Mouse (Mus musculus): ENCODE measurements around the gene Dpf3. TPM values are rescaled to one million over a fixed set of nuclear protein-coding genes. Genes with fewer than 3 reads are reported as not detected.

Gene Dpf3
- total RNA-seq, 4 experiments from 2014 or later: 6.9 to 14.2 (median 9.4) TPM

DNA sequence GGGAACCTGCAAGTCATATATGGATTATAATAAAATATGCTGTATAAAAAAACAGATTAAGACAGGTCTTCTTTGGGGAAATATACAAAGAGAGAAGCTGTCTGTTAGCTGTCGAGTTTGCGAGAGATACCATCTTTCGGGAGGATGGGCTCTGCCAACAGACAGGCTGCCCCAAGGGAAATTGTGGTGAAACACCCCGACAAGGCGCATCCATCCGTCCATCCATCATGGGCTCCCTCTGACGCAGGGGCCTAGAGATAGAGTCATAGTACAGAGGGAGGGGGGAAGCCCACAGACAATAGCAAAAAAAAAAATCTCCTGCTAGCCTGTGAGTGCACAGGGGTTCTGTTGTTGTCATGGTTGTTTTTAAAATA lies 149.8 kb downstream of the Dpf3 start:
- DNase-seq: no peak

DNA sequence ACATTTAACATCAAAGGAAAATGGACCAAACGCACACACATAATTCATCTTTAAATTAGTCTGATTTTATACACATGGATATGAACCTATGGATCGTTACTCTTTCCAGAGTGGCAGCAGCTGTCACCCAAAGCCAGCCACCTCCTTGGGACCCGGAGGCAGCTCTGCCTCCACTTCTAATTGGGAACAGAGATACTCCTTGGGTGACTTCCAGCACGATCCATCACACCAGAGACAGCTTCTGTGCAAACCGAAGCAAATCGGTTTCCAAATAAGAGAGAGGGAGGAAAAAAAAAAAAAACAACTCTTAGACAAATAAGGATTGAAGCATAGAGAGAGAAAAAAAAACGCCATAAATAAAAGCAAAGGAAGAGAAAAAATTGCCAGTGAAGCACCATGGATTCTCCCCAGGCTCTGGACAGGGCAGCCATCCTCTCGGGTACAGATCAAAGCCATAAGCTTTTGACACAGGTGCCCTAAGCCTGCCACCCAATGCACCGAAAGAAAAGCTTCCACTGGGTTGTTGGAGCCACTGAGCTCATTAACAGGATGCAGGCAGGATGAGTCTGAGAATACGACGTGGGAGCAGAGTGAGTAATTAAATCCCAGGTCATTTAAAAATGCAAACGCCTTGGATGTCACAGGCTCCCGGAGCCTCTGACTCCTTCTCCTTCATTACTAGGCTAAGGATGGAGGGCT lies 150.3 kb downstream of the Dpf3 start:
- no peak for DNase-seq

DNA sequence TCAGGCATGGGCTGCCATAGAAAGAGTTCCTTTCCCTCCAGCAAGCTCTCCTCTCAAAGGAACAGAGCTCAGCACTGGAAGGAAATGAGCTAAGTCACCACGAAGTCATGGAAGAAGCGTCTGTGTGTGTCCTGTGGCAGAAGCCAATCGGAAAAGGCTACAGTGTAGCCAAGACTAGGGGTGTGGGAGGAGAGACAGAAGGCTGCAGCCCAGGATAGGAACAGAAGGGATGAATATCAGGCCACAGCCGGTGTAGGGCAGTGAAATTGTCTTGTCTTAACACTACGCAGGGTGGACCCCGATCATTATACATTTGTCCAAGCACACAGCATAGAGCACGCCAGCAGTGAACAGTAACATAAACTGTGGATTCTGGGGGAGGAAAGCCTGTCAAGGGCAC lies 157.5 kb downstream of the Dpf3 start:
- DNase-seq: no peak

DNA sequence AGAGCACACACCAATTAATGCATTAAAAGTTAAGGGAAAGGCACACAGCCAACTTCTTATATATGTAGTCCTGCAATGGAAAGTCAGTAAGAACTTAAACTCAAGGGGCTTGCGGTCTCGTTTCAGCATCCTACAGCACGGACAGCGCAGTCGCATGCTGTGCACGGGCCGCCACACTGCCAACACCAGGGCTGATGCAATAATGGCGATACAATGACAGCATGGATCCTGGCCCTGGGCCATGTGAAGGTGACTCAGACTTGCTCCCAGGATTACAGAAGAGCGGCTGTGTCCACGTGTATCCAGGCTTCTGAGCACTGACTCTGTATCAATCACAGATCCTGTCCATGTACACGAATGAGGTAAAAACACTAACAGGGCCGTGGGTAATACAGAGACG lies 158.6 kb downstream of the Dpf3 start:
- peak; percentile 90 for DNase-seq

DNA sequence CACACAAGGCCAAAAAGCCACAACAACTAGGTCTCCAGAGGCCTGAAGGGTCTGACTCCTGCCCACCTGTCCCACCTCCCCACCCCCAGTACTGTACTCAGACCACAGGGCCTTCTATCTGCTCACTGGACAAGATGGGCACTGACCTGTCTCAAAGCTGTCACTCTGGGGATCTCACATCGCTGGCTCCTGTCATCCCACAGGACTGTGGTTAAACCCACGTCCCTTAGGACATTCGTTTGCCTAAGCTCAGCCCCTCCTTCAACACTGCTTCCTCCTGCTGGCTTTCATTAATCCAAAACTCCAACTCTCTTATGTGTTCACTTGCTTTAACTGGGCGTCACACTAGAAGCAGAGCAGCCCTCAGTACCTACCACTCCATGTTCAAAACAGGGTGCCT lies 159.0 kb downstream of the Dpf3 start:
- no peak for DNase-seq

DNA sequence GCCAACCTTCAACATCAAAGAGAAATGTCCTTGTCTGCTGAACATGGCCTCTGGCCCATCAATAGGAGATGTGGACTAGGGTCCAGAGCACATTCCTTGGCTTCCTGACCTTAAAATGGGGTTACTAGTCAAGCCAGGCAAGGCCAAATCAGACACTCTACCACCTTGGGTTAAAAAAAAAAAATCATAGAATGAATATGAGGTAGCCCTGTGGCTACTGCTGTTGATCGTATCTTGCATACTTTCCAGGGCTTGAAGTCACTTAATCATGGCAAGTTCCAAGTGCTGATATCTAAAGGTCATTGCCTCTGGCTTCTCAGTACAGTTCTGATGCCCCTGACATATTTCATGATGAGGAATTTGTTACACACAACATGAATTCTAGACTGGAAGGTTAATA lies 160.1 kb downstream of the Dpf3 start:
- DNase-seq: peak; percentile 38

DNA sequence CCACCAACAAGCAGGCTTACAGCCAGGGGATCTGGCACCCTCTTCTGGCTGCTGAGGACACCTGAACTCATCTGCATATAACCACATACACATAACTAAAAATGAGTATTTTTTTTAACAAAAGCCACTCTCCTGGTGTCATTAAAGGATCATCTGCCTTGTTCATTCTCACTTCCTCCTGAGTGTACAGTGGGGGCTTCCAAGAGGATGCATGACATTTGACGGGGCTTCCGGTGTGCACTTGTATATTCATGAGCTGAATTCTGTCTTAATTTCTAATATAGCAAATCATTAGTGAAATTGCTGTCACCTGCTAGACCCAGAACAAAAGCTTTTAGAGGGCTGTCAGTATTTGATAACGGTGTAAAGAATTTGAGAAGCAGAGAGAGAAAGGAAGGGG lies 166.8 kb downstream of the Dpf3 start:
- DNase-seq: no peak

DNA sequence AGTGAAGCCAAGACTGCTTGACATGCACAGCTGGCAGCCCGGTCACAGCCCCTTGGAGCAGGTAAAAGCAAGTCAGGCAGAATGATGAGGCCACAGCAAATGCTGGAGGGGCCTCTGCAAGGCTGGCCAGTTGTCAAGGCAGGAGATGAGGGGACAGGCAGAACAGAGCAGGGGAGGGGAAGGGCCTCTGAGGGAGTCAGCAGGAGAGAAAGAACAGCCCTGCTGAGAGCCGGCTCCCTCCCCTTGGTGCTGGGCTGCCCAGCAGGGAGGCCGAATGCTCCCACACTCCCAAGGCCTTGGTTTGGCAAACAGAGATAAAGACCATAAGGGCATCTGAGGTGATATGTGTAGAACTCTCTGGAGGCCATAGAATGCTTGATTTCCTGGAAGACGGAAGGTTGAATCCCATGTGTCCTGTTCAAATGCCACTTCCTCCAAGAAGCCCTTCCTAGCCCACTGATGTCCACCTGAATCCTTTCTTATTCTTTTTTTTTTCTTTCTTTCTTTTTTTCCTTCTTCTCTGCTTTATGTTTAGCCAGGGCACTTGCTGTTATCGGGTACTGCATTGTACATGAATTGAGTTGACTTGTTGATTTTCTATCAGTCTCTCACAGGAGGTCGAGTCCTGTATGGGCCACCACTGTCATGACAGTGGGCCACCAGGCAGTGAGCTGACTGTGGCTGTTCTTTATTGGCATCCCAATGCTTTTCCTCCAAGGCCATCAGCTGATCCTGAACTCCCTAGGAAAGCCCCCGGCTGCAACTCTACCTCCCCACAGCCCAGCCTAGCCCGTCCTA lies 169.7 kb downstream of the Dpf3 start:
- DNase-seq: peak; percentile 38

DNA sequence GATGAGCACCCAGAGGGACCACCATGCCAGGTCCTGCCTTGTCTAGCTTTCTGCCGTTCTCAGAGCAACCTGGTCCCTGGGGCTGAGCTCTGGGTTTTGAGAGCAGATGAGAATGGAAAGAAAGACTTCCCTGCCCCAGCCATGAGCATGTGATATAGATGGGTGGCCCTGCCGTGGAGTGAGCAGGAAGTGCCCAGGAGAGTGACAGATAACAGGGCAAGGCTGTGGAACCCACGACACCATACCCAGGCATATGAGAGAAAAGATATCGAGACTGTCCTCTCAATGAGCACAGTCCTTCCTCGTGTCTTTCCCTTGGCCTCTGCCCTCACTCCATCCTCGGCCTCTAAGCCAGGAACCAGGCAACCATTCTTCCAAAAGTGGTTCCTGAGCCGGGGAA lies 172.8 kb downstream of the Dpf3 start:
- DNase-seq: no peak

DNA sequence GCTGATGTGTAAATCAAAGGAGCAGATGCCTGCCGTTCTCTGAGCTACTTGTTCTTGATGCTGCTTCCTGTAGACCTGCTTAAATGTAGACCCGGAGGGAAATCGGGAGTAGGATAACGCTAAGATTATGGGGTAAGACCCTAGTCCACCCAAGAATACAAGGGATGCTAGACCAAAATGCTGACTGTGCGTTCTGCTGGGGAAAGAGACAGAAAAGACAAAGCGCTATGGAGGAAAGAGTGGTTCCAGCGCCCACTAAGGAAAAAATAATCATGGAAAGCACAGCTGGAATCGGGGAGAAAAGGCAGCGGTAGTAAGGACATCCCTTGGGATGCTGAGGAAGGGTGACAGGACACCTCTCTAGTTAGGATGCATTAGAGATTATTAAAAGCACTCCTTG lies 174.7 kb downstream of the Dpf3 start:
- no peak for DNase-seq

DNA sequence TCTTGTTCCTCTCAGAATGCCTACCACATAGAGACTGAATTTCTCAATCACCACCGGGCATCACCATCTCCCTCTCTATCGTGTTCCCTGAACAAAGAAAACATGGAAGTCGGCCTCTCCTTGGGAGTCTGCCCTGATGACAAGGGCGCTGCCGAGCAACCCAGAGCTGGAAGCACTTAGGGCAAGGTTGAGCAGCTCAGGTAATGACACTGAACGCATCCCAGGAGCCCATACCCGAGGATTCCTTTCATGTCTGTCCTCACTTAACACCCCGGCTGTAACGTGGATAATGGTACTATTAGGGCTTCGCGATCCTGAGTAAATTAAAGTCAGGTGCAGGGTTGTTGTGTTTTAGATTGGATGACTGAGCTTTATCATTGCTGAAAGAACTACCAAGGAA lies 176.9 kb downstream of the Dpf3 start:
- no peak for DNase-seq

DNA sequence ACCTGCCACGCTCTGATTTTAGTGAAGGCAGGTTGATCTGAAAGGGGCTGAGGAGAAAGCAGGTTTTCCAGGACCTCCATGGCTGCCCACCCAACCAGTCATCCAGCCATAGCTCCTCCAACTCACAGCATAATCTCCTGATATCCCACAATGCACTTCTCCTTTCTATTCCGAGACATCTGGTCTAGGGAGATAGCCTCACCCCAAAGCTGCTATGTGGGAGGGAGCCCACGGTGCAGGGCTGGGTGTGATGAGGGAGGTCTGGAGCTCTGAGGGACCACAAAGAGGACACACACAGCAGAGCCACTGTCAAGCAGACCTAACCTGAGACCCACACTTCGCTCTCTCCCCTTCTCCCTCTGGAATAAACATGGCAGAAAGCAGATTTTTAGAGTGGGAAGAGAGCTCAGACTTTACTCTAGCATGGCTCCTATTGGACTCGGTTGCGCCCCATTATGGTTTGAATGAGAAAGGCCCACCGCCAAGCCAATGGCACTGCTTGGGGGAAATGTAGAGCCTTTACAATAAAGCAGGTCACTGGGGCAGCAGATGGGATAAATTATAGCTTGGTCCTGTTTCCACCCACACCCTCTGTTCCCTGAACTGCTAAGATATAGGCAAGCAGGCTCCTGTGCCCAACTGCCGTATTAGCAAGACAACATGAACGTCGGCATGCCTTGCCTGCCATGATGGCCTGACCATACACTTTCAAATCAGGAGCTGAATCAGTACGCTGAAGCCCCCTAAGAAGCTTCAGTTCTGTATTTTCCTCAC lies 178.3 kb downstream of the Dpf3 start:
- no peak for DNase-seq

DNA sequence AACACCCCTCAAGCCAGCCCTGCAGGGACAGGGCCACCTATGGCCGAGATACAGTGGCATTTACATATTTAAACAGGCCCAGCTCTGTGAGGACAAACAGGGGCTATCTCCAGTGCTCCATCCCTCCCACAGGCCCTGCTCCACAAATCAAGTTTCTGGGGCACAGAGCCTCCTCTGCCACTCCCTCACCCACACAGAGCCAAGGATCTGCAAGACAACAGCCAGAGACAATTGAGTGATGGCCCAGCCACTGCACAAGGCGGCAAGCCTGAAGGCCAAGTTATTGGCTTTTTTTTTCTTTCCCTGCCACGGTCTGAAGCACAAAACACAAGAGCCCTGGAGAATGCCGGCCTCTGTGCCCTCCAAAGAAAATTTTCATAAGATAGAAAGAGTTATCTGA lies 178.9 kb downstream of the Dpf3 start:
- no peak for DNase-seq

DNA sequence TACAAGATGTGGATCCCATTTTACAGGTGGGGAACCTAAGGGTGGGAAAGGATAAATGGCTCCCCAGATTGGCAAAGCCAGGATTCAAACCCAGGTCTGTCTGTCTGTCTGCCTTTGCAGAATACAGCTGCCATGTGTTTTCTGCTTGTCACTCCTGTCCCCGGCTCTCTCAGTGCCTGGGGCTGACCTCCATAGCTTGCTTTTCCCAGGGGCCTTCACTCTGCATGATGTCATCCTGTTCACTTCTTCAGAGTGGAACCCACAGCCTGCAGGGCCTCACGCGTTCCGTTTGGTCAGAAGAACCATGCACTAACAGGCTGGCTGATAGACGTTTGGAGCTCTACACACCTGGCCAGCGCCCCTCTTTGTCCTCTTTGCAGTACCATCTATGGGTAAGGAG lies 184.3 kb downstream of the Dpf3 start:
- no peak for DNase-seq

DNA sequence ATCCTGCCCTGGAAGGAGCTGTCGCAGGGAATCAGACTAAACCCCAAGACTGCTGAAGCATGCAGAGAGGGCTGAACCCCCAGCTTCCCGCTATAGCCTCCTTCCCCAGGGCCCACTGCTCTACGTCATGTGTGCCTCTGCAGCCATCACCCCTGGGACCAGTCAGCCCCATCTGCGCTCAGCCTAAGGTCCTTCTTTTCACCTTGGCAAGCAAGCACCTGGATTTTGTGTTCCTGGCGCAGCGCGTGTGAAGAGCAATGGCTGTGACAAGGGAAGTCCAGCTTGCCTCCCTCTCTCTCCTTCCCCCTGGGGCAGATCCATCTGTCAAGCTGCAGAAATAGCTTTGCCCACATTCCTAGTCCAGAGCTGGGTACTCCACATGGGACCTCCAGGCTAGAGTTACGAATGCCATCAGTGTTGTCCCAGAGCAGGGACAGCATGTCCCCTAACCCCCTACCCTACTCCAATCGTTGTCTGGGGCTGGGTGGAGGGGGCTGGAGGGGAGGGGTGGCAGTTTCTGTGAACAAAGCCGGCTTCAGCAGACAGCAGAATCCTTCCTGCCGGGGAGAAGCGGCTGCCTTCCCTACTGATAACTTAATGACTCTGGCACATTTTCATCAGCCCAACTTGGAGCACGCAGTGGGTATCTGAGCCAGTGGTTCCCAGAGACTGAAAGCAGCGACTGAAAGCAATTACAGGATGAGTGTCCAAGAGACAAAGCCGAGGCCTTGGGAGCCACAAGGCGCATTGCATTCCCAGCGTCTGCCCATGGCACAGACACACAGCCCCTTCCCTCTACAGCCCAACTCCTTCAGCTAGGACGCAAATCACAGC lies 185.0 kb downstream of the Dpf3 start:
- DNase-seq: no peak

DNA sequence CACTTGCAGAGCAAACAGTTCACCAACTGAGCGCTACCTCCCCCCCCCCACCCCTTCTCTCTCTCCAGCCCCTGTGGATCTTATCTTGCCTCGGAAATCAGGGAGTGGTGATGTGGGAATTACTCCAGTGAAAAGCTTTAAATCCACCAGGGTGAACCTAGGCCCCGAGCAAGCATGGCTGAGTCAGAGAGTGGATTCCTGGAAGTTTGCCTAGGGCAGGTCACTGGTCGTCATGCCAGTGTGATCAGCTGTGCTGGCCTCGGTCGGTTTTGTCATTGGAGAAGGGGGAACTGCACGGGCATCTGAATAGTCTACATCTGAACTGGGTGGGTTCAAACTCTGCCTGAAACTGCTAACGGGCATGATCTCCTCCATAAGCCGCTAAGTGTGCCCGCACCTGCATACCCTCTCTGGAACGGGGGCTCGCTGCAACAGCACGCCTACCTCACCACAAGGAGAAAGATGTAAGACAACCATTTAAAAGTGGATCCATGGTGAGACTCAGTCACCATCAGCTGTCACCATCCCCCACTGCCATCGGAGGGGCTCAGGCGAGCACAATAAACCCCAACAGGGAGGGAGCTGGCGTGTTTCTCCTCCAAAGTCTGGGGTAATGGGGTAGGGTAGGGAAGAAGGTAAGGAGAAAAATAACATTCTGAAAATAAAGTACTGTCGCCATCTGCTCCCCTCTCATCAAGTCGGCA lies 185.7 kb downstream of the Dpf3 start:
- DNase-seq: peak; percentile 79

DNA sequence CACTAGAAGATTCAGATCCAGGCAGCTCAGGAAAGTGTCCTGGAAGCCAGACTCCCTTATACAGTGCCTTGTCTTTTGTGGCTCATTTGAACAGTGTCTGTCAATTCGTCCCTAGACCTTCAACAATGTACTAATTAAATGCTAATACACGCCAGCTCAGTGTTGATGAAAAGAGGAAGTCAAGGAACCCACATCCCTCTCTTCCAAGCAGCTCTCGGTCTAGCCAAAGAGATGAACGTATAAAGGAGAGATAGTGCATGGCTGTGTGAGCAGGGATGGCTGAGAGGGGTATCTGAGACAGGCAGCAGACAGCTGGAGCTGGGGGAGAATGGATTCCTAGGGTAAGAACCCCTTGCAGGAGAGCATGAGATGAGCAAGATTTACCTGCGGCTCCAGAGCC lies 189.2 kb downstream of the Dpf3 start:
- no peak for DNase-seq

DNA sequence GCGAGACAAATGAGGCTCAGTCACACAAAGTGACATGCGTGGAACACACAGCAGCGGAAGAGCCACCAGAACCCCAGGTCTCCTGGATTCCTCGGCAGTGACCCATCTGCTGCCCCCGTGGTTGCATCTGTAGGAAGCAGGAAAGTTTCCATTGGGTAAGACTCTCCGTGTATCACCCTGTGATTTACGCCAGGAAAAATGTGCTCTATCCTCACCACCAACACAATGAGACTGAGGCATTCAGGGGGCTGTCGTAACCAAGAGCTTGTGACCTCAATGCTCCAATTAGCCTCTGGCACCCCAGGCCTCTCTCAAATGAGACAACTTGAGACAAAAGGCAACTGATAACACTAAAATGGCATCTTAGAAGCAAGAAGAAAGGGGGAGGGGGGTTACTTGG lies 192.5 kb downstream of the Dpf3 start:
- DNase-seq: no peak

DNA sequence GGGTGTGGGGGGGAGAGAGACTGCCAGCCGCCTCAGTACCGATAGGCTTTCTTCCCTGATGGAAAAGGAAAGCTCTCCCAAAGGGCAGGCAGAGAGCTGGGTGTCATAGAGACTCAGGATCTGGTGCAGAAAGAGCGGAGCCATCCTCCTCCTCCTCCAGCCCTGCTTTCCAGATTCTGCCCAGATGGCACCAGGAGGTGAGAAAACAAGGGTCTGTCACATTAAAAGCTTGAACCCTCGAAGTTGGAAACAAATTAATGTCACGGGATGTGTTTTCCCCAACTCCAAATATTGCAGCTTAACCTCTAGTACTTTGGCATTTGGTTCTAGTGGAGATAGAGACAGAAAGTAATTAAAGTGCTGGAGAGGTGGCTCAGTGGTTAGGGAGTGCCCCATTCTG lies 195.6 kb downstream of the Dpf3 start:
- no peak for DNase-seq

DNA sequence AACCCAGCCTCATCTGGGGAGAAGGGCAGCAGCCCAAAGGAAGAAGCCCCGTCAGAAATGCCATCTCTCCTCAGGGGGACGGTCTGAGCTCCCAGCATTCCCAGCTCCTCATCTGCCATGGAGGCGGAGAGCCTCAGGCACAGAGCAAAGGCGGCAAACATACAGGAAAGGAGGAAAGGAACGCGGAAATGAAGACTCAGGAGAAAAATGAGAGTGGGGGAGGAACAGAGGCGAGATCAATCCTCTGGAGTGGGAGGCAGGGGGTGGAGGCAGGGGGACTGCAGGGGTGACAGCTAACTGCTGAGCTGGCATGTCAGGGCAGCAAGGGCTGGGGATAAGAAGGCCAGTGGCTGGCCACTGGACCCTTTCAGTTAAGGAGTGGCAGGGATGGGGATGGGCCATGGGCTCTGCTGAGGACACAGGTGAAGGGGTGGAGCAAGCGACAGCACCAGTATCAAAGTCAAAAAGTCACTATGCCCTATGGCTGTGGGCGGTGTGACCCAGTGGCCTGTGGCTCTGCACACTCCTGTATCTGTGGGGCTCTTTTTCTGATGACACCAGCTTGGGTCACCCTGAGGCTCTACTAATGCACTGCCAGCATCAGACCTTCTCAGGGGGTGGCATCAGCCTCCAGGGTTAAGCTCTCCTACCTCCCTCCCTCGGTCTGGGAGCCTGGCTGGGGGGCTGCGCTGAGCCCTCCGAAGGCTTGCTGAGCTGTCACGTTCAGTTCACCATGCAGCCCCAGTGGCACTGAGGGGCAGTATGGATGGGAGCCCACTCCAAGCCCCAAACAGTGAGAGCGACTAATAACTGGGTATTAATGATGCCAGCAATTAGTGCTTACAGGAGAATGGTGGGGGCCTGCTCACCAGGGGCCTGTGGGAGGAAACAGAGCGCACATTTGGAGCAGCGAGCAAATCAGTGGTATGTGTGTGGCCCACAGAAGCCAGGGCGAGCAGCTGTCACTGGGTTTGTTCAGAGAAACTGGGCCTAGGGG lies 200.7 kb downstream of the Dpf3 start:
- no peak for DNase-seq
